Mouse (Mus musculus): ENCODE results near the gene Ust. TPM values are rescaled to one million over a fixed set of nuclear protein-coding genes. Genes with fewer than 3 reads are reported as not detected.

The Ust gene
- polyA plus RNA-seq, 1 experiment from 2014 or later = 5.9 TPM

DNA sequence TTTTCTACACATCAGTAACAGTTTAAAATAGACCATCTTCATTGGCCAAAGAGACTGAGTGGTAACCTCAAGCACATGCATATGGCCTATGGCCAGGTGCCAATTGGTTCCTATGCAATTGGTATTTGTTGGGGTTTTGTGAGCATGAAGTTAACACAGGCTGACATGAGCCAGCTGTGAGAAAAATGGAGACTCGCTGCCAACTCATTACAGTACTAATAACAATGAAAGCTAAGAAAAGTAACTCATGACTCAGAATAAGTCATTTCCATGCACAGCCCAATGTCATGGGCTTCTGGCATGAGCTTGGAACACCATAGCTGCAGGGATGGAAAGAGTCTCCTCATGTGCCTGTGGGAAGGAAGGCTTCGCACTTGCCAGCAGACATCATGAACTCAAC is 86.8 kb downstream of the Ust start:
- Histone ChIP-seq H3K4me1 (ENCODE audit: control insufficient read depth, insufficient read depth, low read length) (0 out of 2 replicates have a peak, but pooled peaks cover 5% of the 10 kb centered on the region), H3K4me3 (ENCODE audit: low read depth, low read length) (no peak overlapping the region), H3K9ac (ENCODE audit: low read length) (no peak overlapping the region), H3K9me3 (ENCODE audit: control insufficient read depth, low read length) (no peaks in the 10 kb centered on the region), H3K27me3 (ENCODE audit: control insufficient read depth, insufficient read depth, low read length) (no peaks in the 10 kb centered on the region), H3K36me3 (ENCODE audit: control insufficient read depth, insufficient read depth, low read length) (no peaks in the 10 kb centered on the region), H3K27ac (replicated peaks; ENCODE audit: low read depth, low read length) (no peak overlapping the region), H3K4me2 (ENCODE audit: low read depth, severe bottlenecking) (no peak overlapping the region)
- 91% methylated on average over 2 of the region's 2 CpGs for WGBS
- ATAC-seq (ENCODE audit: insufficient number of reproducible peaks, low FRiP score, low TSS enrichment, low read depth) (no peak), DNase-seq (ENCODE audit: low spot score) (no peak)

DNA sequence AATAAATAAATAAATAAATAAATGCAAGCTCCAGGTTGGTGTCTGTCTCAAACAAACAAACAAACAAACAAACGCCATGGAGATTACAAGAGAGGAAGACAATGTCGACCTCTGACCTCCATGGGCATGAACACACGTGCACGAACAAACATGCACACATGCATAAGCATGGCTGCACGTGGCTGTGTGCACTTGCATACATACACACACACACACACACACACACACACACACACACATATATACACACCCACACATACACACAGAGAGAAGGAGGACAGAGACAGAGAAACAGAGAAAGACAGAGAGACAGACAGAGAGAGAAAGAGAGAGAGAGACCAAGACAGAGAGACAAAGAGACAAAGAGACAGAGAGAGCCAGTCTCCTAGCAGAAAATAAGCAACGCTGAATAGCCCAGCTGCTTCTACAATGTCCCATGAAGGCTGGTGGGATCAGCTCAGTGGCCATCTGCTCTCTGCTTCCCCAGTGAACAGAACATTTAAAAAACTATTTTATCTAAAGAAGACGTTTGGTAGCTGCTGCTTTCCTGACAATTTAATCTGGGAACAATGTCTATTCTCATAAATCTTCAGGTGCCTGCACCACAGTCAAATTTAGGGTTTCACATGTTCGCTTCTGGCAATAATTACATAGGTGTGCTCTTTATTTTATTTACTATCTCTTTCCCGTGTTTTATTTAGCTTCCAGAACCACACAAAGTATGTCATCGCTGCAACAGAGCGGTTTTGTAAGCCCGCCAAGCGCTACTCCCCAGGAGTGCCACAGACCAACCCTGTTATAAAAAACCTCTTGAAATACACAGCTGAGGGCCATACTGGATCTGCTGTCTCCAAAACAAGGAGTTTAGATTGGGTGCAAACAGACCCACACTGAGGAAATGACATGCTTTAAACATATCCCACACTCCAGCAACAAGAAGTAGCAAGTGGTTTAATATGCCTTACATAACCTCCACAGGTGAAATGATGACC is 89.5 kb downstream of the Ust start:
- ATAC-seq (ENCODE audit: insufficient number of reproducible peaks, low FRiP score, low TSS enrichment, low read depth) (no peak), DNase-seq (ENCODE audit: low spot score) (no peak)
- Histone ChIP-seq H3K27me3 (ENCODE audit: control insufficient read depth, insufficient read depth, low read length) (no peaks in the 10 kb centered on the region), H3K9ac (ENCODE audit: low read length) (no peak overlapping the region), H3K27ac (replicated peaks; ENCODE audit: low read depth, low read length) (no peak overlapping the region), H3K9me3 (ENCODE audit: control insufficient read depth, low read length) (no peaks in the 10 kb centered on the region), H3K4me1 (ENCODE audit: control insufficient read depth, insufficient read depth, low read length) (0 out of 2 replicates have a peak, but pooled peaks cover 5% of the 10 kb centered on the region), H3K36me3 (ENCODE audit: control insufficient read depth, insufficient read depth, low read length) (no peaks in the 10 kb centered on the region), H3K4me3 (ENCODE audit: low read depth, low read length) (no peak overlapping the region), H3K4me2 (ENCODE audit: low read depth, severe bottlenecking) (no peak overlapping the region)
- 79% methylated on average over 13 of the region's 13 CpGs for WGBS

DNA sequence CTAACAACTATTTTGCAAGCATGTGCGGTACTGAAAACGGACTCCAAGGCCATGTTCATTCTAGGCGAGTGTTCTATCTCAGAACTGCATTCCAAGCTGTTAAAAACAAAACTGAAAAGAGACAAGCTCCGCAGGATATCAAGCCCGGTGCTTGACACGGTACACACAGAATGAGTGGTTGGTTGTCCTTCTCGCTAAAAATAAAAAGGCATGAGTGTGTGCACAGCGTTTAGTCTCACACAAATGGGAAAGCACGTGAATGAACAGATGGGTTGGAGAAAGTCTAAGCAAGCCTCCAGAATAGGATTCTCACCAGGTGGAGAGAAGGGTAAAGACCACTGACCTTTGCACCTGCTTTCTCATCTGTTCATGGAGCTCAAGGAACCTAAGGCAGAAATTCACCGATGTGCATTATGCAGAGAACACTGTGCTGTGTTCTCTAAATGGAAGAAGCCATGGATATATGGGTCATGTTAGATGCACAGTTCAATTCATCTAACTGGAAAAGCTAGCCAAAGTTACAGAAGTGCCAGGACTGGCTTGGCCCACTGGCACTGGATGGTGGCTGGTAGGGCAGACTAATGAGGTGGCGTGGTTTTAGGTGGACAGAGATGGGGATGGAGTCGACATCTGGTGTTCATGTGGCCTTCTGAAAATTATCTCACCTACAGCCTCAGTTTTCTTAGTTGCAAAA is 90.8 kb downstream of the Ust start:
- no peak for ATAC-seq (ENCODE audit: insufficient number of reproducible peaks, low FRiP score, low TSS enrichment, low read depth)
- Histone ChIP-seq H3K4me1 (ENCODE audit: control insufficient read depth, insufficient read depth, low read length) (0 out of 2 replicates have a peak, but pooled peaks cover 5% of the 10 kb centered on the region), H3K27ac (replicated peaks; ENCODE audit: low read depth, low read length) (no peak overlapping the region)

DNA sequence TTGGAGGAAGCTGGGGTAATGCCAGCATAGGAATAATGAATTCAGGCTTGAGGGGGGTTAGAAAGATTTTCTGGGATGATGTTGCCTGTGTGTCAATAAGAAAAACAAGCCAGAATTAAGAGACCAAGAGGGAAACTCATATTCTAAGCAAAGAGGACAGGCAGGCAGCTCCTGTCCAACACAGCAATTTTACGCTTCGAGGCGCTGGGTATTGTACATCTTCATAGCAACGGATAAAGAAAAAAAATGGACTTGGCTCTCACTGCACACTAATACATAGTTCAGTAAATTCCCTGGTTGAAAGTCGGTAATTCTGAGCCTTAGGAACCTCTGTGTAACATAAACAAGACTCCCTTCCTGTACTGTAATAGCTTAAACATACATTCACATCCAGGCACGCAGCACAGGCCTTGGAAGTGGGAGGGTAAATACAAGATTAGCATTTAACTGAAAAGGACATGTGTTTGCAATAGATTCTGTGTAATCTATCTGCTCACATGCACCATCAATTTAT is 99.1 kb downstream of the Ust start:
- Histone ChIP-seq H3K27me3 (ENCODE audit: control insufficient read depth, insufficient read depth, low read length) (no peaks in the 10 kb centered on the region), H3K36me3 (ENCODE audit: control insufficient read depth, insufficient read depth, low read length) (no peaks in the 10 kb centered on the region), H3K4me1 (ENCODE audit: control insufficient read depth, insufficient read depth, low read length) (no peaks in the 10 kb centered on the region), H3K27ac (replicated peaks; ENCODE audit: low read depth, low read length) (no peak overlapping the region), H3K9me3 (ENCODE audit: control insufficient read depth, low read length) (no peaks in the 10 kb centered on the region), H3K9ac (ENCODE audit: low read length) (no peak overlapping the region), H3K4me2 (ENCODE audit: low read depth, severe bottlenecking) (no peak overlapping the region), H3K4me3 (ENCODE audit: low read depth, low read length) (no peak overlapping the region)
- DNase-seq (ENCODE audit: low spot score) (no peak), ATAC-seq (ENCODE audit: insufficient number of reproducible peaks, low FRiP score, low TSS enrichment, low read depth) (no peak)
- 87% methylated on average over 6 of the region's 6 CpGs for WGBS

More for the DNA sequence above, 90.8 kb downstream of the Ust start:
- H3K9ac ChIP-seq (ENCODE audit: low read length) = no peak overlapping the region
- 92% methylated on average over 12 of the region's 12 CpGs for WGBS
- no peaks in the 10 kb centered on the region for H3K27me3 ChIP-seq (ENCODE audit: control insufficient read depth, insufficient read depth, low read length)
- no peaks in the 10 kb centered on the region for H3K9me3 ChIP-seq (ENCODE audit: control insufficient read depth, low read length)
- H3K36me3 ChIP-seq (ENCODE audit: control insufficient read depth, insufficient read depth, low read length) = no peaks in the 10 kb centered on the region
- no peak for DNase-seq (ENCODE audit: low spot score)
- no peak overlapping the region for H3K4me2 ChIP-seq (ENCODE audit: low read depth, severe bottlenecking)
- H3K4me3 ChIP-seq (ENCODE audit: low read depth, low read length) = no peak overlapping the region

DNA sequence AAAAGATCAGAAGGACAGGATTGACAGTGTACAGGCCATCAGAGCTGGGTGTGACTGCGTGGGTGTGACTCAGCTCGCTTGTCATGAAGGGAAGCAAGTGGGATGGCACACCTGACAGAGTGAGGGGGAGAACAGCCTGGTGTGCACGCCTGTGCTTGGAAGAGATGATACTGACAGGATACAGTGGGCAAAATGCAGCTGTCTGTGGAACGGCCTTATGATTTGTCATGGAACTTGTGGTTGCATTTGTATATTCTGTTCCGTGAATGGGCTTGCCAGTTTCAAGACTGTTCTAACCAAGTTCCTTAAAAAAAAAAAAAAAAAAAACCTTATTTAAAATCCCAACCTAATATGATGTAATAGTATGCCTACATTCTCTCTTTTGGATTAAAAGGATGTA is 103.2 kb downstream of the Ust start:
- DNase-seq (ENCODE audit: low spot score) = no peak
- H3K4me1 ChIP-seq (ENCODE audit: control insufficient read depth, insufficient read depth, low read length) = no peaks in the 10 kb centered on the region

DNA sequence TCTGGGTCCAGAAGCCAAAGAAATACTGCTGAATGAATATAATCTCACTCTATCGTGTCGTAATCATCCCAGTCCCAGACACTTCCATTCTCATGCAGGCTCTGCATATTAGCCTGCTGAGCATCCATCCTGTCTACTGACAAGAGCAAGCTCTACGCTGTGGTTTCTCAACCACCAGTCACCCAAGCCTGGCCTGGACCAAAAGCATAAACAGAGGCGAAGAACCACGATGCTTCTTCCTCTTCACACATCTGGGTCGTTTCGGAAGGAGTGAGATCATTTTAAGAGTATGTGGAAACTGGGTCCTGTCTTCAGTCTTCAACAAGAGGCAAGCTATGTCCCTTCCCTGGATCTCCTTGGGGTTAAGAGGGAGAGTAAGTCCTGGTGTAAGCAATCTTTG is 103.6 kb downstream of the Ust start:
- no peak overlapping the region for H3K27ac ChIP-seq (replicated peaks; ENCODE audit: low read depth, low read length)
- 88% methylated on average over 7 of the region's 7 CpGs for WGBS
- no peak overlapping the region for H3K4me3 ChIP-seq (ENCODE audit: low read depth, low read length)
- no peaks in the 10 kb centered on the region for H3K4me1 ChIP-seq (ENCODE audit: control insufficient read depth, insufficient read depth, low read length)
- ATAC-seq (ENCODE audit: insufficient number of reproducible peaks, low FRiP score, low TSS enrichment, low read depth) = no peak
- no peak for DNase-seq (ENCODE audit: low spot score)
- H3K4me2 ChIP-seq (ENCODE audit: low read depth, severe bottlenecking) = no peak overlapping the region
- no peak overlapping the region for H3K9ac ChIP-seq (ENCODE audit: low read length)
- H3K27me3 ChIP-seq (ENCODE audit: control insufficient read depth, insufficient read depth, low read length) = no peaks in the 10 kb centered on the region
- no peaks in the 10 kb centered on the region for H3K36me3 ChIP-seq (ENCODE audit: control insufficient read depth, insufficient read depth, low read length)
- H3K9me3 ChIP-seq (ENCODE audit: control insufficient read depth, low read length) = no peaks in the 10 kb centered on the region

More for the DNA sequence above, 103.2 kb downstream of the Ust start:
- Histone ChIP-seq H3K4me2 (ENCODE audit: low read depth, severe bottlenecking) (no peak overlapping the region), H3K9me3 (ENCODE audit: control insufficient read depth, low read length) (no peaks in the 10 kb centered on the region), H3K36me3 (ENCODE audit: control insufficient read depth, insufficient read depth, low read length) (no peaks in the 10 kb centered on the region), H3K27me3 (ENCODE audit: control insufficient read depth, insufficient read depth, low read length) (no peaks in the 10 kb centered on the region), H3K27ac (replicated peaks; ENCODE audit: low read depth, low read length) (no peak overlapping the region), H3K4me3 (ENCODE audit: low read depth, low read length) (no peak overlapping the region), H3K9ac (ENCODE audit: low read length) (no peak overlapping the region)
- WGBS = 86% methylated on average over 5 of the region's 5 CpGs
- ATAC-seq (ENCODE audit: insufficient number of reproducible peaks, low FRiP score, low TSS enrichment, low read depth) = no peak

DNA sequence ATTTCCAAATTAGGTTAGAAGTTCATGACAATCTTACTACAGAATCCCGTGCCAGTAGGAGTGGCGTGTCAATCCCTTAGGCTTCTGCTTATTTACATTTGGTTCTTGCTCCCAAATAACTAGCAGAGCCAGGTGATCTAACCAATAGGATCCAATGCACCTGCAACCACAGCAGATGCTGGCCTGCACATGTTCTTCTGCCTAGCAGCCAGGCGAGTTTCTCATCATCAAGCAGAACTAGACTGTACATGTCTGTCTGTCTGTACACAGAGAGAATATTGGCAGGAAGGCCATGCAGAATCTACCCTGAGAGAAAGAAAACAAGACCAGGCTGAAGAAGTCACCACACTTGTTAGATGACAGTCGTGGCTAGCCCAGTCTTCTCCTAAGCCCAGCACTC is 113.5 kb downstream of the Ust start:
- no peak overlapping the region for H3K27ac ChIP-seq (replicated peaks; ENCODE audit: low read depth, low read length)
- no peak overlapping the region for H3K4me2 ChIP-seq (ENCODE audit: low read depth, severe bottlenecking)
- DNase-seq (ENCODE audit: low spot score) (no peak), ATAC-seq (ENCODE audit: insufficient number of reproducible peaks, low FRiP score, low TSS enrichment, low read depth) (no peak)
- H3K36me3 ChIP-seq (ENCODE audit: control insufficient read depth, insufficient read depth, low read length) = no peaks in the 10 kb centered on the region
- no peaks in the 10 kb centered on the region for H3K4me1 ChIP-seq (ENCODE audit: control insufficient read depth, insufficient read depth, low read length)
- H3K27me3 ChIP-seq (ENCODE audit: control insufficient read depth, insufficient read depth, low read length) = no peaks in the 10 kb centered on the region
- no peaks in the 10 kb centered on the region for H3K9me3 ChIP-seq (ENCODE audit: control insufficient read depth, low read length)
- WGBS = 88% methylated on average over 4 of the region's 4 CpGs
- no peak overlapping the region for H3K4me3 ChIP-seq (ENCODE audit: low read depth, low read length)
- H3K9ac ChIP-seq (ENCODE audit: low read length) = no peak overlapping the region

DNA sequence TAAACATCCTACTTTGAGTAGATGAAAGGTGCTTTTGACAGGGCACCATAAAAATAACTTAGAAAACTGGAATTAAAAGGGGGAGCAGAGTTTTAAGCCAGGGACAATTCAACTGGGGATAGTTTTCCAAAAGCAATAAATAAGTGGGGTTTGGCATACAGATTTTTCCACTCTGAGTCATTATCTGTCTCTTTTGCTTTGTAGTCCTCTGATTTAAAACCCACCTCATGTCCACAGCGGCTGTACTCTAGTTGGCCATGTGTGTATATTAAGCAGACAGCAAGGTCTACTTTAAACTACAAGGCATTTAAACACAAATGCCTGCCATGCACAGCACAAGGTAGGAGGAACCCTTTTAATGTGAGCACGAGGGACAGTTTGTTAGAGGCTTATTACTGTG is 126.4 kb downstream of the Ust start:
- Histone ChIP-seq H3K27me3 (ENCODE audit: control insufficient read depth, insufficient read depth, low read length) (no peaks in the 10 kb centered on the region), H3K27ac (replicated peaks; ENCODE audit: low read depth, low read length) (no peak overlapping the region), H3K4me3 (ENCODE audit: low read depth, low read length) (no peak overlapping the region), H3K36me3 (ENCODE audit: control insufficient read depth, insufficient read depth, low read length) (no peaks in the 10 kb centered on the region), H3K4me1 (ENCODE audit: control insufficient read depth, insufficient read depth, low read length) (no peaks in the 10 kb centered on the region), H3K9ac (ENCODE audit: low read length) (no peak overlapping the region), H3K4me2 (ENCODE audit: low read depth, severe bottlenecking) (no peak overlapping the region), H3K9me3 (ENCODE audit: control insufficient read depth, low read length) (no peaks in the 10 kb centered on the region)
- DNase-seq (ENCODE audit: low spot score) (no peak), ATAC-seq (ENCODE audit: insufficient number of reproducible peaks, low FRiP score, low TSS enrichment, low read depth) (no peak)
- 80% methylated on average over 2 of the region's 2 CpGs for WGBS

Measured in limb, embryonic 11.5 days (tissue).